Mouse (Mus musculus) B cell, adult 2 months (primary cell): ENCODE measurements at regions not wholly inside any gene's neighbourhood (a gene's known extent, or its start where the extent isn't known, plus 50 kb on each side); places are given as distances from the start of the nearest gene placed in this dataset.
A peak's percentile ranks its signal among the peaks of the same experiment; 100 is the strongest.
"Not testable (repeated sequence)": the region's sequence is repeated elsewhere in the genome, so short reads cannot be mapped to it uniquely, and the experiment has no call there.

Experiments used
- DNase-seq, 2 experiments: peaks; one replicate each; pipeline ENCODE4 v3.0.0; 2022

GRCm38 (mm10) chr13:113484159-113484762 is 134.1 kb downstream of the Snx18 start:
- no peak for DNase-seq

GRCm38 (mm10) chr13:113482911-113483310 is 135.5 kb downstream of the Snx18 start:
- DNase-seq, result no peak

- DNase-seq, result no peak
Observed at GRCm38 (mm10) chr13:113477901-113478510, 140.4 kb downstream of the Snx18 start.

- DNase-seq, result no peak
Observed at GRCm38 (mm10) chr13:113470822-113471557, 147.4 kb downstream of the Snx18 start.

GRCm38 (mm10) chr13:113464190-113465064 is 153.9 kb downstream of the Snx18 start:
- DNase-seq, result no peak

- no peak for DNase-seq
Observed at GRCm38 (mm10) chr13:113463420-113463819, 154.9 kb downstream of the Snx18 start.

- DNase-seq, result no peak
Observed at GRCm38 (mm10) chr13:113454490-113455295, 161.7 kb downstream of the BC067074 start.

GRCm38 (mm10) chr13:113448378-113448777 is 155.4 kb downstream of the BC067074 start:
- DNase-seq, result no peak

- DNase-seq, result no peak
Observed at GRCm38 (mm10) chr13:113446226-113446625, 153.3 kb downstream of the BC067074 start.

- DNase-seq, result not testable (repeated sequence)
Observed at GRCm38 (mm10) chr13:113444481-113444880, 151.5 kb downstream of the BC067074 start.

GRCm38 (mm10) chr13:113443078-113443477 is 150.1 kb downstream of the BC067074 start:
- no peak for DNase-seq

- DNase-seq, result no peak
Observed at GRCm38 (mm10) chr13:113442169-113442568, 149.2 kb downstream of the BC067074 start.

- DNase-seq, result no peak
Observed at GRCm38 (mm10) chr13:113440137-113440536, 147.2 kb downstream of the BC067074 start.

GRCm38 (mm10) chr13:113439516-113439915 is 146.6 kb downstream of the BC067074 start:
- DNase-seq, result no peak

GRCm38 (mm10) chr13:113438872-113439271 is 145.9 kb downstream of the BC067074 start:
- DNase-seq, result no peak

GRCm38 (mm10) chr13:113436288-113436687 is 143.3 kb downstream of the BC067074 start:
- no peak for DNase-seq

GRCm38 (mm10) chr13:113435117-113435516 is 142.2 kb downstream of the BC067074 start:
- DNase-seq, result no peak

- no peak for DNase-seq
Observed at GRCm38 (mm10) chr13:113433456-113433855, 140.5 kb downstream of the BC067074 start.

GRCm38 (mm10) chr13:113429615-113430014 is 136.7 kb downstream of the BC067074 start:
- peak; percentile 3 to 12 for DNase-seq
